Mouse (Mus musculus): Measurements from ENCODE around the gene Fpgs. TPM values are rescaled to one million over a fixed set of nuclear protein-coding genes. Genes with fewer than 3 reads are reported as not detected.

Fpgs gene
- polyA plus RNA-seq, 1 experiment from 2014 or later = 31.6 TPM

DNA sequence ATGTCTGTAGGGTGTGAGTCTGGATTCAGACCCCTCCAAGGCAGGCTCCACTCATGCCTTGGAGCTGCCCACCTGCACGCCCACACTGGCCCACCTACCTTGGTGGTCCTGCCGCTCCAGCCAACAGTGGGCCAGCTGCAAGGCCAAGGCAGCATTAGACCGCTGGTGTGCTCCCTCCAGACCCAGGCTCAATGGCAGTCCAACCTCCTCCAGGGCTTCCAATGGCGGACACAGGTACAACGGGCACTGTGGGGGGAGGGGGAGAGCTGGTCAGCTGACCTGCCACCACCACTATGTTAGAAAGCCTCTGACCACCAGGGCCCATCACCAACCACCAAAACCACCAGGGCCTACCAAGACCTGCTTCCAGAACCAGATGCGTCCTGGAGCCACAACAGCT lies 17.3 kb downstream of the Fpgs start:
- no peak overlapping the region for H3K4me3 ChIP-seq
- no peak overlapping the region for H3K27ac ChIP-seq
- H3K9me3 ChIP-seq (replicated peaks) = no peaks in the 10 kb centered on the region
- no peaks in the 10 kb centered on the region for H3K27me3 ChIP-seq (ENCODE audit: low read depth, poor library complexity, severe bottlenecking)
- no peak for DNase-seq (ENCODE audit: low spot score)
- H3K4me1 ChIP-seq = peaks cover 21% of the 10 kb centered on the region
- 92% methylated on average over 6 of the region's 6 CpGs for WGBS
- peaks cover 76% of the 10 kb centered on the region for H3K36me3 ChIP-seq

DNA sequence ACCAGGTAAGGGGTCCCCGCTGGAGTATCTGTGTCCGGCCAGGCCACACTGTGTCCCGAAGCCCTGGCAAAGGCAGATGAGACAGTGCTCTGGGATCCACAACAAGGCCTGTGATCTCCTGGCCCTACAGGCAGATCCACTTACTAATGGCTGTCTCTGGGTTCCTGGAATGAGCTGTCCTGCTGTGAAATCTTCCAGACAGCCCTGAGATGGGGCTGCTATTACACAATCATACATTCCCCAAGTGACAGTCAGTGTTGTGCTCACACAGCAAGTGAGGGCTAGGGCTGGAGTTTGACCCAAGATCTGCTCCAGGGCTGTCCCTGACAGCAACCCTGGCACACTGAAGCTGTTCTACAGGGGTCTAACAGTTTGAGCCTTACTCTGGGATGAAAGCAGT lies 18.1 kb downstream of the Fpgs start:
- no peak overlapping the region for H3K27ac ChIP-seq
- H3K27me3 ChIP-seq (ENCODE audit: low read depth, poor library complexity, severe bottlenecking) = no peaks in the 10 kb centered on the region
- peaks cover 74% of the 10 kb centered on the region for H3K36me3 ChIP-seq
- WGBS = 99% methylated on average over 3 of the region's 3 CpGs
- DNase-seq (ENCODE audit: low spot score) = no peak
- H3K4me3 ChIP-seq = no peak overlapping the region
- no peaks in the 10 kb centered on the region for H3K9me3 ChIP-seq (replicated peaks)
- H3K4me1 ChIP-seq = peaks cover 23% of the 10 kb centered on the region

DNA sequence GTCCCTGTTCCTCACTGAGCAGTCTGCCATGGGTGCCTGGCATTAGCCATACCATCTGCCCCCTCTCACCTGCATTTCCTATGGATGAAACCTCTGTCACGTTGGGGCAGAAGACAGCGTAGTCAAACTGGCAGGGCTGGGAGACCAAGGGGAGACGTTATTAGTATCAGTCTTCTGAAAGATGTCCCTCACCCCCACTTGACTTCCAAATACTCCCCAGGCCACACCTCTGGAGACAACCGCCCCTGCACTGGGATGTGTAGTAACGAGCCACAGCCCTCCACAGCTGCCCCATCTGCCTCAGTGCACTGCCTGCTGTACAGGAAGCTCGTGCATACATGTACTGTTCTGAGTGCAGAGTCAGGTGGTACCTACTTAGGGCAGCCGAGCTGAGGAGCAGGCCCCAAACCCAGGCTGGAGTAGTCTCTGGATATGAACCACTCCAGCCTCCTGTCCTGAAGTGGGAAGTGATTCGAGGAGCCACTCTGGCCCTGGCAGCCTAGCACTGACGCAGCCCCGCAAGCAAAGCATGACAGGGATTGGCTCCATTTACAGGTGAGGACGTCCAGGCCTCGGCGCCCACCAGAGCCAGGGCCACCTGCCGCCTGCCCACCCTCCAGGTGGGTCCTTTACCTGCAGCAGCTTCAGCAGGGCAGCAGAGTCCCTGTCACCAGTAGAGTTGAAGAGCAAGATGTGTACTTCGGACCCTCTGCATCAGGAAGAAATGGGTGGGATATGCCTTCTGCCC lies 19.1 kb downstream of the Fpgs start:
- Histone ChIP-seq H3K4me1 (peaks cover 26% of the 10 kb centered on the region), H3K9me3 (replicated peaks) (no peaks in the 10 kb centered on the region), H3K27ac (no peak overlapping the region), H3K27me3 (ENCODE audit: low read depth, poor library complexity, severe bottlenecking) (no peaks in the 10 kb centered on the region), H3K4me3 (no peak overlapping the region), H3K36me3 (peaks cover 71% of the 10 kb centered on the region)
- WGBS = 90% methylated on average over 15 of the region's 15 CpGs
- no peak for DNase-seq (ENCODE audit: low spot score)

DNA sequence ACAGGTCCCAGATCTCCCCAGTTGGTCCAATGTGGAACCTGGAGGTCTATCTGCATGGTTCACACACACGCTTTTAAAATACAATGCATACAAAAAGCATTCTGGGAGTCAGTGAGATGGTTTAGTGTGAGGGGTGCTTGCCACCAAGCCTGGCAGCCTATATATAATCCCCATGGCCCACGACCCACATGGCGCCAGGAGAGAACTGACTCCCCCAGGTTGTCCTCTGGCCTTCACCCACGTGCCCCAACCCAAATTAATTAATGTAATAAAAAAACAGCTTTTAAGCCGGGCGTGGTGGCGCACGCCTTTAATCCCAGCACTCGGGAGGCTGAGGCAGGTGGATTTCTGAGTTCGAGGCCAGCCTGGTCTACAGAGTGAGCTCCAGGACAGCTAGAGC lies 20.2 kb downstream of the Fpgs start:
- 91% methylated on average over 10 of the region's 10 CpGs for WGBS
- no peaks in the 10 kb centered on the region for H3K27me3 ChIP-seq (ENCODE audit: low read depth, poor library complexity, severe bottlenecking)
- DNase-seq (ENCODE audit: low spot score) = no peak
- H3K36me3 ChIP-seq = peaks cover 71% of the 10 kb centered on the region
- peaks cover 25% of the 10 kb centered on the region for H3K4me1 ChIP-seq
- H3K27ac ChIP-seq = no peak overlapping the region
- H3K4me3 ChIP-seq = no peak overlapping the region
- no peaks in the 10 kb centered on the region for H3K9me3 ChIP-seq (replicated peaks)

DNA sequence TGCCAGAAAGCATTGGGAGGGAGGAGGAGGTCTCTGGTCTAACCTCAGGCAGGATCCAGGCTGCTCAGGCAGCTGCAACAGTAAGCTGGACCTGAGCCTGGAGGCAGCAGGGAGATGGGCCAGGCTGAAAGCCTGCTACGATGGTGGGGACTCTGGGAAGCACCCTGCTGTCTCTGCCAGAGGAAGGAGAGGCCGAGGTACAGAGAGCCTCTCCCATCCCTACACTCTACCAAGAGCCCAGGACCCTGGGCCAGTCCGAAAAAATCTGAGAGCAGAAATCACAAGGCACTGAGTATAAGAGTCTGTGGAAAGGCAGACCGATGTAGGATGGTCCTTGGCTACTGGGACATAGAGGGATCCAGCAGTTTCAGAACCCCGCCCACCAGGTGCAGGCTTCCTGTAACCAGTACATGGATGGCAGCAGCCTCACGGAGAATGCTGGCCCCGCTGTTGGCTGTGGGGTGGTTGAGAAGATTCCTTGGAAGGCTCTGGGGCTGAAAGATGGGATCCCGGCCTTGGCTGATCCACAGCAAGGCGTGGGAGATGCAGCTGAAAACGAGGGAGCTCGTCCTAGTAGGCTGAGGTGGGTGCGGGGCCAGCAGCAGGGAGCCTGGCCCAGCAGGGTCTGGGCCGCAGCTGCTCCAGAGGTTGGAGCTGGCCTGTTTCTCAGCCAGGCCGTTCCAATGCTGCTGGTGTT lies 21.1 kb downstream of the Fpgs start:
- H3K4me3 ChIP-seq = no peak overlapping the region
- H3K27me3 ChIP-seq (ENCODE audit: low read depth, poor library complexity, severe bottlenecking) = no peaks in the 10 kb centered on the region
- H3K36me3 ChIP-seq = peaks cover 68% of the 10 kb centered on the region
- H3K27ac ChIP-seq = no peak overlapping the region
- no peaks in the 10 kb centered on the region for H3K9me3 ChIP-seq (replicated peaks)
- peaks cover 25% of the 10 kb centered on the region for H3K4me1 ChIP-seq
- 85% methylated on average over 14 of the region's 14 CpGs for WGBS
- no peak for DNase-seq (ENCODE audit: low spot score)

DNA sequence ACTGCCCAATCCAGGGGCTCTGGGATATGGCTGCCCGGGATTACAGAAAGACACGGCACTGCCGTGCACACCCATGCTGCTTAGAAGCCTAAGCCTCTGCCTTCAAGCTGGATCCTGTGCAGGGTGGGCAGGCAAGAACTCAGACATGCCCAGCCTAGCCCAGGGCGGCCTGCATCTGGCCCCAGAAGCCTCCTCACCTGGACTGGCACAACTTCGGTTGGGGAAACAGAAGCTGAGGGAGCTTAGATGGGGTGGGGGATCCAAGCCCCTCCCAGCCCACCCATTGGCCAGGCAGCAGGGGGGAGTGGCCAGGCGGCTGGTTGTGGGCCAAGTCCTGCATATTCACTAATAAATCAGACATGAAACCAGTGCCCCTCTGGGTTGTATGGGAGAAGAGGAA lies 22.2 kb downstream of the Fpgs start:
- peak overlapping the region; percentile 61 for H3K27ac ChIP-seq
- peaks cover 25% of the 10 kb centered on the region for H3K4me1 ChIP-seq
- no peak overlapping the region for H3K4me3 ChIP-seq
- no peak for DNase-seq (ENCODE audit: low spot score)
- no peaks in the 10 kb centered on the region for H3K27me3 ChIP-seq (ENCODE audit: low read depth, poor library complexity, severe bottlenecking)
- H3K9me3 ChIP-seq (replicated peaks) = no peaks in the 10 kb centered on the region
- H3K36me3 ChIP-seq = peaks cover 65% of the 10 kb centered on the region
- 64% methylated on average over 6 of the region's 6 CpGs for WGBS

DNA sequence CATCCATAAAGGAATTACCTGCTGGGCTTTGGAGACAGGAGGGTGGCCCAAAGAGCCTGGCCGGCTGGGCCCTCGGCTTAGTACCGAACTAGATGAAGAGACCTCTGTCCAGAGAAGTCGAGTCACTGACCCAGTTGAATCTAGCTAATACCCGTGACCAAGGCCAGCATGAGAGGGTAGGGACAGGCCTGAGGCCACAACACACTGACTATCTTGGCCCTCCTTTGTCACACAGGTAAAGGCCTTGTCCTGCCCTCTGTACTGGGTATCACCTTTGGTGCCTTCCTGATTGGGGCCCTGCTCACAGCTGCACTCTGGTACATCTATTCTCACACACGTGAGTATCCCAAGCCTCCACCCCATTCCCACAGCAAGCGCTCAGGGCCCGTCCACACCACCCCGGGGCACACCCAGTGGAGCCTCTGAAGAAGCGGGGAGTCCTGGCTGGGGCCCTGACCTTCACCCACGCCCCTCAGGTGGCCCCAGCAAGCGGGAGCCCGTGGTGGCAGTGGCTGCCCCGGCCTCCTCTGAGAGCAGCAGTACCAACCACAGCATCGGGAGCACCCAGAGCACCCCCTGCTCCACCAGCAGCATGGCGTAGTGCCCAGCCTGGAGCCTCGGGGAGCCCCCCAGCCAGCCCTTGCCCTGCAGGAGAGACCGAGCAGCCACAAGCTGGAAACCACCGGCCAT lies 22.8 kb downstream of the Fpgs start:
- H3K27ac ChIP-seq = peak overlapping the region; percentile 61
- 93% methylated on average over 19 of the region's 19 CpGs for WGBS

DNA sequence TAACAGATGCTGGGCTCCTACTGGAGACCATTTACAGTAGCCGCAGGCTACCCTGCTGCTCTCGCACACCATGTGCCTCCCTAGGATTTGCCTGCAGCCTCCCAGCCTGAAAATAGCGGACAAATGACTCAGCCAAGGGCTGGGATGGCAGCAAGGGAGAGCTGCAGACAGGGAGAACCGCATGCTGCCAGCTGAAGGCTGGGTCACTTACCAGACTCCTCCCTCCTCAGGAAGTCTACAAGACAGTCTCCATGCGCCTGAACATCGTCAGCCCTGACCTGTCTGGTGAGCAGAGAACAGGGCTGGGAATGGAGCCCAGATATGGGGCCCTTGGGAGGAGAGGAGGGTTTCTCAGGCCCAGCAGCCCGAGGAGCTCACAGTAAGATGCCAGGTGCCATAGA lies 23.9 kb downstream of the Fpgs start:
- H3K4me1 ChIP-seq = peaks cover 25% of the 10 kb centered on the region
- H3K36me3 ChIP-seq = peaks cover 51% of the 10 kb centered on the region
- WGBS = 50% methylated on average over 7 of the region's 7 CpGs
- peak overlapping the region; percentile 71 for H3K27ac ChIP-seq
- H3K4me3 ChIP-seq = no peak overlapping the region
- DNase-seq (ENCODE audit: low spot score) = no peak
- no peaks in the 10 kb centered on the region for H3K9me3 ChIP-seq (replicated peaks)
- no peaks in the 10 kb centered on the region for H3K27me3 ChIP-seq (ENCODE audit: low read depth, poor library complexity, severe bottlenecking)

More for the DNA sequence above, 22.8 kb downstream of the Fpgs start:
- H3K4me1 ChIP-seq = peaks cover 25% of the 10 kb centered on the region
- H3K4me3 ChIP-seq = no peak overlapping the region
- H3K27me3 ChIP-seq (ENCODE audit: low read depth, poor library complexity, severe bottlenecking) = no peaks in the 10 kb centered on the region
- H3K9me3 ChIP-seq (replicated peaks) = no peaks in the 10 kb centered on the region
- no peak for DNase-seq (ENCODE audit: low spot score)
- peaks cover 59% of the 10 kb centered on the region for H3K36me3 ChIP-seq

DNA sequence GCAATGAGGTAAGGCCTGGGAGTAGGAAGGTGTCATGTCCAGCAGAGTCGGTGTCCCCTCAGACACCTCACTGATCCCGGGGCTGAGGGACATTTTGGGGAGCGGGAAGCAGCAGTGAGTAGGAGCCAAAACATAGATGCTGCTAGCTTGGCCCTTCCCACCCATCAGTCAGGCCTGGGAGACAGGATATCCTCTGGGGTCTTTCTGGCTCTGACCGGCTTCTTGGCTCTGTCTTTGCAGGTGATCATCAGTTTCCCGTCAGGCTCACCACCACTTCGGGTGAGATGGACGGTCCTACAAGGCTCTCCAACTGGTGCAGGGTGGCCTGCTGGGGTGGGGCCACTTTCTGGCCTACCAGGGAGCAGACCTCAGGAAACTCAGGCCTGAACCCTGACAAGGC lies 26.3 kb downstream of the Fpgs start:
- no peak for DNase-seq (ENCODE audit: low spot score)
- H3K4me1 ChIP-seq = peaks cover 31% of the 10 kb centered on the region
- no peak overlapping the region for H3K27ac ChIP-seq
- H3K4me3 ChIP-seq = no peak overlapping the region
- H3K9me3 ChIP-seq (replicated peaks) = no peaks in the 10 kb centered on the region
- H3K27me3 ChIP-seq (ENCODE audit: low read depth, poor library complexity, severe bottlenecking) = no peaks in the 10 kb centered on the region
- peaks cover 36% of the 10 kb centered on the region for H3K36me3 ChIP-seq
- WGBS = 85% methylated on average over 7 of the region's 7 CpGs

DNA sequence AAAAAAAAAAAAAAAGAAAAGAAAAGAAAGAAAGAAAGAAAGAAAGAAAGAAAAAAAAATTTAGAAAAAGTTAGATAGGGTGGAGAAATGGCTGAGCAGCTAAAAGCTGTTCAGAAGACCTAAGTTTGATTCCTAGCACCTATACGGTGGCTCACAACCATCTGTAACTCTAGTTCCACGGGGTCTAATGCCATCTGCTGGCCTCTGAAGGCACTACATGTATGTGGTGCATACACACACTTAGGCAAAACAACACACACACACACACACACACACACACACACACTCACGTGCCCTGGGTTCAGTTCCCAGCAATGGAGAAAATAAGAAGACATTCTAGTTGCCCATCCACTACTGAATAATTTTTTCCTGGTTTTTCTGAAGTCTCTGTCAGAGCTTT lies 27.1 kb downstream of the Fpgs start:
- 93% methylated on average over 3 of the region's 3 CpGs for WGBS
- H3K36me3 ChIP-seq = peaks cover 30% of the 10 kb centered on the region
- DNase-seq (ENCODE audit: low spot score) = no peak

DNA sequence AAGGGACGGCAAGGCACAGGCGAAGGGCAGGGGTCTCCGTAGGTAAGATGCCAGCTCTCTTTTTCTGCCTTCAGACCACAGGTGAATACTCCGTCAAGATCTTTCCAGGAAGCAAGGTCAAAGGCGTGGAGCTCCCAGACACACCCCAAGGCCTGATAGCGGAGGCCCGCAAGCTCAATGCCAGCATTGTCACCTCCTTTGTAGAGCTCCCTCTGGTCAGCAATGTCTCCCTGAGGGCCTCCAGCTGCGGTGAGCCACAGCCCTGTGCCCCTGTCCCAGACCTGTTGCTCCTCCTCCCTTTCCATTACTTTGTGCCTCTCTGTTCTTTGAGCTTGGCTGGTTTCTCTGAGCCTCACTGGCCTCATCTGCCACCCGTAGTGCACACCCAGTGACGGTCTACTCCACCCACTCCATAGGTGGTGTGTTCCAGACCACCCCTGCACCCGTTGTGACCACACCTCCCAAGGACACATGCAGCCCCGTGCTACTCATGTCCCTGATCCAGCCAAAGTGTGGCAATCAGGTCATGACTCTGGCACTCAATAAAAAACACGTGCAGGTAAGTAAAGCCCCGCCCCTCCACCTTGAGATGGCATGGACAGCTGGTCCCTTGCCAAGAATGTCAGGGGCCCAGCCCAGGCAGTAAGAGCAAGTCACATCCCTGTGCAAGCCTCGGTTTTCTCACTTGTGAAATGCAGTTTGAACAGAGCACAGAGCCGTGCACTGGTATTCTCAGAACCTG lies 30.6 kb downstream of the Fpgs start:
- H3K4me3 ChIP-seq = no peak overlapping the region

More for the DNA sequence above, 27.1 kb downstream of the Fpgs start:
- Histone ChIP-seq H3K4me1 (peaks cover 27% of the 10 kb centered on the region), H3K9me3 (replicated peaks) (no peaks in the 10 kb centered on the region), H3K4me3 (no peak overlapping the region), H3K27ac (no peak overlapping the region), H3K27me3 (ENCODE audit: low read depth, poor library complexity, severe bottlenecking) (no peaks in the 10 kb centered on the region)

DNA sequence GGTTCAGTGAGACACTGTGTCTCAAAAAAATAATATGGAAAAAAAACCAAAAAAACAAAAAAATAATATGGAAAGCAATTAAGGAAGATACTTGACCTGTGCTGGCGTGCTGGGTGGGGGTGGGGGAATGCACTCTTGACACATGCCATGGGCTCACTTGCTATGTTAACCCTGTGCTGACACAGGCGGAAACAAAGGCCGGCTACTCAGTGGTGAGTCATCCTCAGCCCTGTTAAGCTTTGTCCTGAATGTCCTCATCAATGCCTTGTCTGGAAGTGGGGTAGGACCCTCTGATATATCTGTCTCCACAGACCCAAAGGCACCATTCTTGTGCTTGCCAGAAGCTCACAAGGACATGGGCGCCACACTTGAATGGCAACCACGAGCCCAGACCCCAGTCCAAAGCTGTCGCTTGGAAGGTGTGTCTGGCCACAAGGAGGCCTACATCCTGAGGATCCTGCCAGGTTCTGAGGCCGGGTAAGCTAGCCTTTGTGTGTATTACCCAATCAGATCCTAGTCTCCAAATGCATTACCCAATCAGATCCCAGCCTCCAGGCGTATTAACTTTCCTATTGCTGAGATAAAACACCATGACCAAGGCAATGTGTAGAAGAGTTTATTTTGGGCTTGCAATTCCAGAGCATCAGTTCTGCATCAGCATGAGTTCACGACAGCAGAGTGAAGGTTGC lies 31.9 kb downstream of the Fpgs start:
- WGBS = 75% methylated on average over 9 of the region's 9 CpGs
- Histone ChIP-seq H3K9me3 (replicated peaks) (no peaks in the 10 kb centered on the region), H3K4me1 (peaks cover 13% of the 10 kb centered on the region), H3K4me3 (no peak overlapping the region), H3K36me3 (peaks cover 15% of the 10 kb centered on the region; the same call in 1 of the 2 replicates), H3K27ac (no peak overlapping the region), H3K27me3 (ENCODE audit: low read depth, poor library complexity, severe bottlenecking) (no peaks in the 10 kb centered on the region)
- no peak for DNase-seq (ENCODE audit: low spot score)

More for the DNA sequence above, 30.6 kb downstream of the Fpgs start:
- WGBS = 83% methylated on average over 16 of the region's 16 CpGs
- no peak for DNase-seq (ENCODE audit: low spot score)
- Histone ChIP-seq H3K36me3 (peaks cover 23% of the 10 kb centered on the region; the same call in 1 of the 2 replicates), H3K27ac (0 out of 2 replicates have a peak overlapping the region, but pooled peaks have one; percentile 4), H3K27me3 (ENCODE audit: low read depth, poor library complexity, severe bottlenecking) (no peaks in the 10 kb centered on the region), H3K9me3 (replicated peaks) (no peaks in the 10 kb centered on the region), H3K4me1 (peaks cover 10% of the 10 kb centered on the region)

Measured in limb, embryonic 10.5 days (tissue).